Mouse (Mus musculus) erythroid progenitor cell, adult 5-6 weeks (primary cell): ENCODE measurements around the gene Rapgef3. TPM values are rescaled to one million over a fixed set of nuclear protein-coding genes. Genes with fewer than 3 reads are reported as not detected.

ENCODE experiments used
- ATAC-seq: replicated peaks from 2 replicates; pipeline ENCODE4 v1.8.0; 2016; ENCODE audit warnings: moderate number of reproducible peaks, mild to moderate bottlenecking, moderate TSS enrichment, inconsistent platforms; ENCODE audit not compliant: poor library complexity, low FRiP score, severe bottlenecking
- total RNA-seq, 2 experiments: library from RNA; stranded (forward) in 1 of 2; stranded (reverse) in 1 of 2; fragments of 150-400 nt in 1 of 2; fragments of 186-747, 209-891 nt in 1 of 2; gene quantifications; 2 replicates each; pipeline versions ENCODE4 v1.2.3 to v1.2.4; 2015 to 2017; ENCODE audit warnings: low replicate concordance in 2 of 2

The Rapgef3 gene
- total RNA-seq, 2 experiments from 2014 or later, result not detected

DNA sequence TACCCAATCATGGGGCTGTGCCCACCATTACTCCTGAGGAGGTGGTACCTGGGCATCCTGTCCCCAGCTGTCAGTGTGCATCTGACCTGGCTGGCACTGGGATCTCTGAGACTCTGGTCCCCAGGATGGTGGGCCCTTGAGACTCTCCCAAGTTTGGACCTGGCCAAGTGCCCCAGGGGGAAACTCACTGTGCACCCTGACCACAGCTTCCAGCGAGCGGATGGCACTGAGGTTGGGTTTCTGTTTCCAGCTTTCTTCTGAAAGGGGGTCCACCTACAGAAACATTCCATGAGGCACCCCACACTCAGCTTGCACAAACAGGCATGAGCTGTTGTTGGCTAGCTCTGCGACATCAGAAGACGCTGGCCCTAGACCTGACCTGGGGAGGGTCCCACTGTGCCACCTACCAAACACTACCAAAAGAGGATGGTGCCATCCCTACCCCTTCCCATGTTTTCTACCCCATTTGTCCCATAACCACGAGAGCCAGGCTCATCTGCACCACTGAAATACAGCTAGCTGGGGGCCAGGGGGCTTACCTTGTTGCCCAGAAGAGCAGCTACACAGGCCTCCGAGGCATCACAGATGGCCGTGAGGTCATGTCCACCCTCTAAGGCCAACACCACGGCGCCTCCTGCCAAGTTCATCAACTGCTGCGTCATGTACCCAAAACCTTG is 27.9 kb upstream of the Rapgef3 start:
- no peak for ATAC-seq

- no peak for ATAC-seq
These were observed 26.5 kb upstream of the Rapgef3 start for GRCm38 (mm10) chr15:97794268-97794667.

GRCm38 (mm10) chr15:97793386-97794153 is 25.8 kb upstream of the Rapgef3 start:
- ATAC-seq, result no peak

DNA sequence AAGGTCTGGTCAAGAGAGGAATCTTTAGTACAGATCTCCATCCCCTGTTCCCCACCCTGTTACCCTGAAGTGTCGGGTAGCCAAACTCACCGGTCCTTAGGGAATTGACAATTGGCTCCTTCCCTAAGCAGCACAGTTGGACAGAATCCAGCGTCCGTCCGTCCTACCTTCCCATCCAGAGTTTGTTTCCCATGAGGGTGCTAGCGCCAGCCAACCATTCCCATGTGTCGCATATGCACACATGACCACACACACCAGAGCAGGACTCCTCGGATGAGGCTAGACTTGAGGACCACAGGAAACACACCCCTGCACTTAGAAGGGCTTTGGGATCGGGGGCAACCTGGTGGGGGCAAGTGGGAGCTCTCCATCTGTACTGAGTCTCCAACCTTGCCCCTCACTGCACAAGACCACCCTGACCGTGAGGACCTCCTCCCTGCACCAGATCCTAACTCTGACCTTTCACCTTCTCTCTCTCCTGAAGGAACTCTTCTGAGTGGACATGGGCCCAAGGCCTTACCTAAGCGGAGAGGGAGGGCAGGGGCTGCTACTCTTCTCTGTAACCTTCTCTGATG is 23.4 kb upstream of the Rapgef3 start:
- ATAC-seq, result no peak

- ATAC-seq, result no peak
These were observed 22.2 kb upstream of the Rapgef3 start for GRCm38 (mm10) chr15:97789761-97790505.

GRCm38 (mm10) chr15:97788821-97789220 is 21.0 kb upstream of the Rapgef3 start:
- ATAC-seq, result no peak

DNA sequence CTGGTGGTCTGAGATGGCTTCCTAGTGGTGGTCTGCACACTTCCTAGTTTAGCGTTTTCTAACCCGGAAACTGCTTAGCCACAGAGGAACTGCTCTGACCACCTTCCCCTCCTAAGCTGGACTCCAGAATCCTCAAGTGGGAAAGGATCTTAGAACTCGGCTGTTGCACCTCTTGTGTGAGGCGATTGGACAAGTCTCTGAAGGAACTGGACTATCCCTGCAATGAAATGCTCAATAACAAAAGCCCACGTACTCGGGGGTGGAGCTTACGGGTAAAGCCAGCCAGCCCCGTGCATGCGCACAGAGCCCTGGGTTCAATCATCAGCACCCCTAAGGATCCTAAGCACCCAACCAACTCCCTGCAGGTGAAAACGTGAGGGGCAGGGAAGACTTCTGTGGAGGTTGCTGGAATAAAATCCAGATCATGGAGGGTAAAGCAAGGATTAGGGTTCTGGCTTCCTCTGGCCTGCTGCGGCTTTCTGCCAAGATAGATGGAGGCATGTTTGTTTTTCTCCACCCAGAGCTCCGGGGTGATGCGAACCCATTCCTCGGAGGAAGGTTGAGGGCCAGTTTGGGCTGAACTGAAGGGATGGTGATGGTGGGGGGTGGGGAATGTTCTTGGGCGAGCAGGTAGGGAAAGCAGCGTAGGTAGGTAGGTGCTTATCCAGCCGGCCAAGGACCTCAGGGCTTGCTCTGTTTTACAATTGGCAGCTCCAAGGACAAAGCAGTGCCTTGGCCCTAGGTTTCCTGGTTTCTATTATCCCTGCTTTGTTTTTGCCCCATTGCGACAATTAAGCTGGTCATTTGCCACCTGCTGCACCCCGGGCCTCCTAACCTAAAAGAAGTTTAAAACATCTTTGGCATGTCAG is 20.3 kb upstream of the Rapgef3 start:
- ATAC-seq, result no peak

DNA sequence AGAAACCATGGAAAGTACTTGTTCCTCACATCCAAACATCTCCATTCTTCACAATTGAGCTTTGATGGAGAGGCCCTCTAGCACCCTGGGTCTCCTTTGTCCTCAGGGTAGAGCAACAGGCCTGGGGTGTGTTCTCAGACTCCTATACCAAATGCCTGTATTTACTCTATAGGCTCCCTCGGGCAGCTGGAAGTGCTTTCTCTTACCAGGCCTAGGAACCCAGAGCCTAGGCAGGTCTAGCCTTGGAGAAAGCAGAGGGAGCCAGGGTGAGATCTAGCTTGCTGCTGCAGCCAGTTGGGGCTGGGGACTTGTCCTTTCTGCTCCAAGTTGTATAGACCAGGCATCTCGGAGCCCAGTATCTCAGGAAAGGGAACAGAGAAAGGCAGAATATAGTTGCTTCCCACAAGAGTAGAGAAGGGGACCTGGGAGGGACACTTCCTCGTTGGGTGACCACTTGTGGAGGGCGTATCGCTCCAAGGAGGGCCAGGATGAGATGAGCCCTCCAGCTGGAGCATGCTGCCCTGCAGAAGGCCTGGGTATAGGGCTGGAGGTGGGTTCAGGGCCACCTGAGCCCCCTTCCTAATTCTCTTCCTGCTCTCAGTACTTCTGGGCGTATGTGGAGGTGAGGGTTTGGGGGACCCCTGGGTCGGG is 19.5 kb upstream of the Rapgef3 start:
- ATAC-seq, result no peak

- 0 out of 2 replicates have a peak, but pooled peaks have one; percentile 16 for ATAC-seq
These were observed 18.8 kb upstream of the Rapgef3 start for GRCm38 (mm10) chr15:97786412-97787112.

DNA sequence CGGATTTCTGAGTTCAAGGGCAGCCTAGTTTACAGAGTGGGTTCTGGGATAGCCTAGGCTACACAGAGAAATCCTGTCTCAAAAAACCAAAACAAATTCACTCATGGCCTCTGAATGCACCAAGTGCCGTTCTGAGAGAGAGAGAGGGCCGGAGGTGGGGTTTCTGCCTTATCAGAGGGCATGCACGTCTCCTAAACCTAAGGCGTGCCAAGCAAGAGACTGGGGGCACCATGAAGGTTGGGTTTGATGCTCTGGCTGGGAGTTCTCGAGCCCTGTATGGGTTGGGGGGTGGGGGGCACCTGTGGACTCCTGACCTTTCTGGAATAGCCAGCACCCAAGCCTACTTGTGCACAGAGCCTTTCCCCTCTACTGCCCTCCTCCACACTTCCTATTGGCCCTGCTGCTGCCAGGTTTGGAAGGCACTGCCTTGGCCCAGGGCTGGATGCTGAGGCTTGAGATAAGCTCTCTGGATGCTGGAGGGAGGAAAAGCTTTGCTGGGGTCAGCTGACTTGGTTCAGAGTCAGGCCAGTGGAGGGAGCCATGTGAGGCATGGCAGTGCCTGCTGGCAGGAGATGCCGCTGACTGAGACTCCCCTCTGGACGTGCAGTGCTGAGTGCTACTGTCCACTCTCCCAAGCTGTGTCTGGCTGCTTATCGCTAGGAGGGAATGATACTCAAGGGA is 18.1 kb upstream of the Rapgef3 start:
- ATAC-seq, result peak; percentile 77

DNA sequence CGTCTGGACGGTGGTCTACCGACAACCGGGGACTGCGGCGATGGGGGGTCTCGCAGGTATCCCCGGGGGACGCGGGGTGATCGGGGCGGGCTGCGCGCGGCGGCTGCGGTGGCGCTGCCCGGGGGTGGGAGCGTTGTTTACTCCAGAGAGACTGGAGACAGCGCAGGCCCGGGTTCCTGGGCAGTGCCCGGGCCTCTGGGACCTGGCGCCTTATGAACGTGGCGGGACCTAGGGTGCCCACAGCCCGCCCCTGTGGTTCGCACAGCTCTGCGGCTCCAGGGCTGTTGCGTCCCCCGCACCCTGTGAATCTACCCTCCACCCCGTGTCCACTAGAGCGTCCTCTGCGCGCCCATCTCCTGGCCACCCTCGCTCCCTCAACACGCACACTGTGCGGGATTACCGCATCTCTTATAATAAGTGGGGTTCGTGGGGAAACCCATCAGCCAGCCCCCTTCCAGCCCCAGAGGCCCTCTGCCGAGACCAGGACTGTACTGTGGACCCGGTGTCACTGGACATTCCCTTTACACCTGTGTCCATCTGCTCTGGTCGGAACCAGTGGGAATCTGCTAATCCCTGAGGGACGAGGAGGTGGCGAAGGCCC is 16.9 kb upstream of the Rapgef3 start:
- ATAC-seq, result peak; percentile 32

DNA sequence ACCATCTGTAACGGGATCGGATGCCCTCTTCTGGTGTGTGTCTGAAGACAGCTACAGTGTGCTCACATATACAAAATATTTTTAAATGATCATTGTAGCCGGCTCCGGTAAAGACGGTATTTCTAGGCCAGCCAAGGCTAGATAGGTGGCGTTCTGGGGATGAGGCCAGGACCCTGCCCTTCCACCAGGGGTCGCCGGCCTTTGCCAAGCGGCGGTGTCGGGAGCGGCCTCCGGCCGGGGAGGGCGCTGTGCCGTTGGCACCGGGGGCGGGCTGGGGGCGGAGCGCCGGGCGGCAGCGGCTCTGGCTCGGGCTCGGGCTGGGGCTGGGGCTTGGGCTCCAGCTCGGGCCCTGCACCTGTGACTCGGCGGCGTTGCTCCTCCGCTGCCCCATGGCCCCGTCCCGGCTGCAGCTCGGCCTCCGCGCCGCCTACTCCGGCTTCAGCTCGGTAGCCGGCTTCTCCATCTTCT is 16.4 kb upstream of the Rapgef3 start:
- ATAC-seq, result peak; percentile 74

GRCm38 (mm10) chr15:97782749-97783105 is 15.0 kb upstream of the Rapgef3 start:
- ATAC-seq, result no peak

- ATAC-seq, result no peak
These were observed 14.4 kb upstream of the Rapgef3 start for GRCm38 (mm10) chr15:97781961-97782748.

GRCm38 (mm10) chr15:97780611-97781031 is 12.8 kb upstream of the Rapgef3 start:
- ATAC-seq, result no peak

GRCm38 (mm10) chr15:97779576-97779975 is 11.8 kb upstream of the Rapgef3 start:
- no peak for ATAC-seq
